Mouse (Mus musculus) embryonic facial prominence, embryonic 11.5 days (tissue): ENCODE results near the gene Spib. TPM values are rescaled to one million over a fixed set of nuclear protein-coding genes. Genes with fewer than 3 reads are reported as not detected.

ENCODE experiments used
- ATAC-seq: fragments of 200-750 bp; cut with Nextera tagmentation; replicated peaks from 2 replicates; pipeline ENCODE4 v1.8.0; 2017; ENCODE audit warnings: low read depth; ENCODE audit not compliant: insufficient number of reproducible peaks, low FRiP score, low TSS enrichment
- DNase-seq: peaks from one replicate; pipeline ENCODE4 v3.0.0-alpha.2; 2015; ENCODE audit warnings: low spot score
- H3K27ac ChIP-seq: fragments of 300-500 bp; sonication (generic); replicated peaks from 2 replicates; pipeline ENCODE4 v1.5.1; 2014; ENCODE audit warnings: mild to moderate bottlenecking, low read depth, low read length, control low read depth
- H3K27me3 ChIP-seq: fragments of 300-500 bp; sonication (generic); 2 replicates; pipeline ENCODE4 v1.6.1; 2014; ENCODE audit warnings: mild to moderate bottlenecking, low read length, moderate library complexity, mixed read lengths; ENCODE audit not compliant: control insufficient read depth, insufficient read depth
- H3K36me3 ChIP-seq: fragments of 300-500 bp; sonication (generic); replicated peaks from 2 replicates; pipeline ENCODE4 v1.6.1; 2014; ENCODE audit warnings: low read depth, mild to moderate bottlenecking, low read length, moderate library complexity, mixed read lengths; ENCODE audit not compliant: control insufficient read depth, insufficient read depth
- H3K4me1 ChIP-seq: fragments of 300-500 bp; sonication (generic); 2 replicates; pipeline ENCODE4 v1.6.1; 2014; ENCODE audit warnings: low read length, mixed read lengths; ENCODE audit not compliant: control insufficient read depth, insufficient read depth
- H3K4me2 ChIP-seq: fragments of 300-500 bp; sonication (generic); 2 replicates; pipeline ENCODE4 v1.6.1; 2014; ENCODE audit warnings: low read depth, mild to moderate bottlenecking, control low read depth, low read length, moderate library complexity
- H3K4me3 ChIP-seq: fragments of 300-500 bp; sonication (generic); 2 replicates; pipeline ENCODE4 v1.5.1; 2014; ENCODE audit warnings: low read depth, low read length, control low read depth
- H3K9ac ChIP-seq: fragments of 300-500 bp; sonication (generic); replicated peaks from 2 replicates; pipeline ENCODE4 v1.6.1; 2014; ENCODE audit warnings: mild to moderate bottlenecking, control low read depth, low read length
- H3K9me3 ChIP-seq: fragments of 300-500 bp; sonication (generic); replicated peaks from 2 replicates; pipeline ENCODE4 v1.6.1; 2016; ENCODE audit warnings: mild to moderate bottlenecking, low read length, inconsistent platforms, mixed read lengths; ENCODE audit not compliant: control insufficient read depth
- WGBS: fragments of 180-500 bp; shearing (Covaris S2); extraction: QIAGEN DNeasy Blood & Tissue Kit; methylation state at CpG from one replicate; pipeline ENCODE4 v1.1.7; 2014; 5-methylcytosine and 5-hydroxymethylcytosine counted together
- polyA plus RNA-seq: library from polyadenylated mRNA; unstranded; fragments of >200 nt; fragmentation: Nextera tagmentation; extraction: Ambion mirVana; gene quantifications from 2 replicates; pipeline ENCODE4 v1.2.1, GENCODE M21; 2014

Gene Spib
- polyA plus RNA-seq, 1 experiment from 2014 or later: not detected

DNA sequence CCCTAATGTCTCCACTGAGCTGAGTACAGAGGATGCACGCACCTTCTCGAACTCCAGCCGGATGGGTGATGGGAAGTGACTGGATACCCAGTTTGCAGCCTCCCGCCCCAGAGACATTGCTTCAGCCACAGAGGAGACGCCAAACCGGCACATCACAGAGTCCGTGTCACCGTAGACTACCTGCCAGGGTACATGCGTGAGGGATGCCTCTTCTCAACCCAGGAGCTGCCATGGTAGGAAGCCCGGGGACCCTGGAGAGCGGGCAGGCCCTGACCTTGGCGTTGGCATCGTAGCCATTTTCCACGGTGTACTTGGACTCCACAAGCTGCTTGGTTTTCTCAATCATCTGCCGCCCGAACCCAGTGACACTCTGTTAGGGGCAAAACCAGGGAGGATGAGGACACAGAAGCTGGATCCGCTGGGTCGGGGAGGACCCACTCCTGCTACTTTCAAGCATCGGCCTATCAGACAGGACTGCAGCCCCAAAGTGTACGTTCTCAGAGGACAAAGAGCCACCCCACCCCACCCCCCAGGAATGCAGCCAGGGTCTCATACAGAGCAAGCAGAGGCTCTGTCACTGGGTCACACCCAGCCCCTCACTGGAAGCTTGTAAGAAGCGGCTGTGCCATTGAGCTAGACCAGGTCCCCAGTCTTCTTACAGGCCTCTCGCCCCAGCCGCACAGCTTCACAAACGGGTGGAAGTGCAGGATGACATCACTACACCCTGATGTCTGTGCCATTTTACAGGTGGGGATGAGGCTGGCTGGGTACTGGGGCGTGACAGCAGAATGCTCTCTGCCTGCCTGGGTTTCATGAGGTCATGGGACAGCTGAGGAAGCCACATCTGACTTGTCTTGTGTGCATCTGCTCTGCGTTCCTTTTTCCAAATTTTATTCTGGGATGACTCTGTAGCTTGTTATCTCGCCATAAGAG lies 4.1 kb upstream of the Spib start:
- Histone ChIP-seq H3K9me3 (no peaks in the 10 kb centered on the region), H3K9ac (no peak overlapping the region), H3K27ac (no peak overlapping the region), H3K4me3 (no peak overlapping the region), H3K27me3 (no peaks in the 10 kb centered on the region), H3K4me1 (no peaks in the 10 kb centered on the region), H3K4me2 (no peak overlapping the region), H3K36me3 (peaks cover 4% of the 10 kb centered on the region)
- no peak for DNase-seq
- WGBS: 93% methylated on average over 27 of the region's 27 CpGs
- no peak for ATAC-seq

DNA sequence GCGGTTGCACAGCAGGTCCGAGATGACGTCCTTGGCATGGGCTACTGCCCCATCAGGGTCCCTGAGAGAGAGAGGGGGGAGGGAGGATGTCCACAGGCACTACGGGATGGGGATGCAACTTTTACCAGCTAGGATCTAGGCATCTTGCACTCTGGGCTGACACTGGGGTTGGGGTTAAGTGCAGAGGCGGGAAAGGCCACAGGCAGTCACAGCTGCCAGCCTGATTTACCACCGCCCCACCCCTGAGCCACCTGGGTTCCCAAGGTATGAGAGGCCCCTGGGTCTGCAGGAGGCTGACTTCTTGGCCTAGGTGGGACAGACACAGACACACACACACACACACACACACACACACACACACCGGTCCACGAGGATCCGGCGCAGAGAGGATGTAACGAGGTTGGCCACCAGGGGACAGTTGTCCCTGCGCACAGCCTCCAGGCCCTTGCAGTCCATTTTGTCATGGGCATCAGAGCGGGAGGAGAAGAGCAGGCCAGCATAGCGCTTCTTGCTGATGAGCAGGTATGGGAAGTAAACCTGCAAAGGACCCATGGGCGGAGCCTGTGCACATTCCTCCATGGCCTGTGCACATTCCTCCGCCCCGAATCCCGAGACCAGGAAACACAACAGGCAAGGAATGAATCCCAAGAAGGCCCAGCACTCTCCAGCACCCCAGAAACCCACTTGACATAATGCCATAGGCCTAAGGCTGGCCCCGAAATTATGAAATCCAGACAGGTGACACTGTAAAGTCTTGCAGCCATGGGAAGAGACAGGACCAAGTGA lies 3.0 kb upstream of the Spib start:
- no peak overlapping the region for H3K9ac ChIP-seq
- H3K9me3 ChIP-seq: no peaks in the 10 kb centered on the region
- no peak for ATAC-seq
- no peak overlapping the region for H3K27ac ChIP-seq
- H3K4me3 ChIP-seq: no peak overlapping the region
- 88% methylated on average over 19 of the region's 19 CpGs for WGBS
- no peaks in the 10 kb centered on the region for H3K27me3 ChIP-seq
- DNase-seq: no peak
- H3K4me2 ChIP-seq: no peak overlapping the region
- H3K36me3 ChIP-seq: peaks cover 4% of the 10 kb centered on the region
- H3K4me1 ChIP-seq: no peaks in the 10 kb centered on the region

DNA sequence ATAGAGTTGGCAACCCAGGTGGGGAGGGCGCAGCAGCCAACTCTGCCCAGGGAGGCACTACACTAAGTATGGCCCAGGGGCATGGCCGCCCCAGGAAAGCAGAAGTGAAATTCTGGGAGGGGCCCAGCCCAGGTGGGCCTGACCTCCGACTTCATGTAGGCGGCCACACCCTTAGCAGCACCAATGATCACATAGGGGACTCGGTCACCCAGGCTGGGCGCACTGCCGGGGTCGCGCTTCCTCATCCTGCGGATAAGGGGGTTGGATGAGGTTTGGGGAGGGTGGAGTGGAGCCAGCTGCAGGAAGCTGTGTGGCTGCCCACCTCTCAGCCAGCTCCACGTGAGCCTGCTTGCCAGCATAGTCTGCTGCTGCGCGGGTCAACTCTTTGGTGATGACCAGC lies 2.4 kb upstream of the Spib start:
- DNase-seq: no peak
- H3K36me3 ChIP-seq: peaks cover 4% of the 10 kb centered on the region
- H3K9me3 ChIP-seq: no peaks in the 10 kb centered on the region
- H3K27me3 ChIP-seq: no peaks in the 10 kb centered on the region
- no peak overlapping the region for H3K9ac ChIP-seq
- H3K4me3 ChIP-seq: no peak overlapping the region
- ATAC-seq: no peak
- 87% methylated on average over 13 of the region's 13 CpGs for WGBS
- H3K4me1 ChIP-seq: no peaks in the 10 kb centered on the region
- H3K27ac ChIP-seq: no peak overlapping the region
- no peak overlapping the region for H3K4me2 ChIP-seq

- peaks cover 3% of the 10 kb centered on the region for H3K36me3 ChIP-seq
- 83% methylated on average over 12 of the region's 12 CpGs for WGBS
Measured at GRCm38 (mm10) chr7:44533746-44534045, 1.8 kb upstream of the Spib start.

DNA sequence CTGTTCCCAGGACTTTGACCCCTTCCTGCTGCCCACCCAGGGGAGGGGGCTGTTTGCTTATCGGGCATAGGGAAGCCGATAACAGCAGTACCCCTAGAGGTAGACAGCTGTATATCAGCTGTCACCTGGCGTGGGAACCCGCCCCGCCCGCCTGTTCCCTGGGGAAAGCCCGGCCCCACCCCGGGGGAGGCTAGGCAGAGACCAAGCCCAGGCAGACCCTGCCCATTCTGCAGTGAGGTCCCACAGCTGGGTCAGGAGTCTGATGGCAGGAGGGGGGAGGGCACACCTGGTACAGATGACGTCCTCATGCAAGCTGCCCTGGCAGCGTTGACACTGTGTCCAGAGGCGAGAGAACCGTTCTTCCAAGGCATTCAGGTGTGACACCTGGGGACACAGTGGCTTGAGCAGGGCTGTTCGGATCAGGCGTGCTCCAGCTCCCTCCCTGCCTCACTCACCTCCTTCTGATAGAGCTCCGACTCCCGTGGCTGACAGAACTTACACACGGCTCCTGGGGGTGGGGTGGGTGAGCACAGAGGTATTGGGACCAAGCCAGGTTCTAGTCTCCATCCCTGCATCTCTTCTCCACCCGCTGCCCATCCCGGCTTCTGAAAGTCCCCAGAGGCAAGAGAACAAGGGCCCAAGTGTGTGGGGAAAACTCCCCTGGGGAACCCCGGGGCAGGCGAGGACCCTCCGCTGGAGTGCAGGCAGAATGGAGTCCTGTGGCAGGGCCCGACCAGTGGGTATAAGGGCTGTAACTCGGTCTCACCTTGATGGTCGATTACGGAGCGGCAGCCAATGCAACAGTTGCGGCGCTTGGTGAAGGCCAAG lies 1.3 kb upstream of the Spib start:
- H3K27ac ChIP-seq: no peak overlapping the region
- no peaks in the 10 kb centered on the region; the same call in none of the 2 replicates for H3K36me3 ChIP-seq
- no peaks in the 10 kb centered on the region for H3K9me3 ChIP-seq
- H3K27me3 ChIP-seq: no peaks in the 10 kb centered on the region
- no peak for ATAC-seq
- H3K4me1 ChIP-seq: no peaks in the 10 kb centered on the region
- H3K9ac ChIP-seq: no peak overlapping the region
- DNase-seq: no peak
- WGBS: 86% methylated on average over 29 of the region's 29 CpGs
- H3K4me2 ChIP-seq: no peak overlapping the region
- no peak overlapping the region for H3K4me3 ChIP-seq

More at GRCm38 (mm10) chr7:44533746-44534045, 1.8 kb upstream of the Spib start:
- Histone ChIP-seq H3K4me3 (no peak overlapping the region), H3K4me1 (no peaks in the 10 kb centered on the region), H3K9ac (no peak overlapping the region), H3K27me3 (no peaks in the 10 kb centered on the region), H3K9me3 (no peaks in the 10 kb centered on the region), H3K27ac (no peak overlapping the region), H3K4me2 (no peak overlapping the region)
- ATAC-seq (no peak), DNase-seq (no peak)

GRCm38 (mm10) chr7:44531207-44531606 lies 664 bp downstream of the Spib start:
- DNase-seq (no peak), ATAC-seq (no peak)
- no peak overlapping the region for H3K4me2 ChIP-seq
- no peak overlapping the region for H3K27ac ChIP-seq
- H3K9ac ChIP-seq: no peak overlapping the region
- 59% methylated on average over 5 of the region's 5 CpGs for WGBS
- no peaks in the 10 kb centered on the region for H3K27me3 ChIP-seq
- no peak overlapping the region for H3K4me3 ChIP-seq
- no peaks in the 10 kb centered on the region; the same call in 1 of the 2 replicates for H3K36me3 ChIP-seq
- H3K4me1 ChIP-seq: no peaks in the 10 kb centered on the region
- H3K9me3 ChIP-seq: no peaks in the 10 kb centered on the region

- Histone ChIP-seq H3K9ac (no peak overlapping the region), H3K9me3 (no peaks in the 10 kb centered on the region), H3K36me3 (no peaks in the 10 kb centered on the region; the same call in 1 of the 2 replicates), H3K27me3 (peaks cover 2% of the 10 kb centered on the region), H3K4me3 (no peak overlapping the region), H3K27ac (no peak overlapping the region), H3K4me1 (no peaks in the 10 kb centered on the region), H3K4me2 (no peak overlapping the region)
- no peak for DNase-seq
- ATAC-seq: no peak
- 80% methylated on average over 3 of the region's 3 CpGs for WGBS
Measured at GRCm38 (mm10) chr7:44530507-44530906, 1.4 kb downstream of the Spib start.
